In genomic region chr10:99262867-99263379, GRCm38 (mm10) we compare ENCODE assay signal across 7 mouse cellular contexts. TPM values are rescaled to one million over a fixed set of nuclear protein-coding genes. Genes with fewer than 3 reads are reported as not detected.
DNase-seq lines count a peak whose midpoint lies in the region; ATAC-seq and TF ChIP-seq lines count a peak whose summit lies in the region.

Gene Dusp6 (plus strand): TSS chr10:99263231.

- 0 out of 2 replicates have a peak, but pooled peaks cover 1% of the 10 kb centered on the region for H3K79me2 ChIP-seq in heart, adult 2 months (replicated peaks; ENCODE audit: control insufficient read depth, insufficient read depth, low read length)

- peak; percentile 95 for ATAC-seq in embryonic facial prominence, embryonic 12.5 days (ENCODE audit: insufficient number of reproducible peaks, insufficient read depth, low FRiP score, low TSS enrichment)
- peak; percentile 93 for ATAC-seq in limb, embryonic 13.5 days (ENCODE audit: low FRiP score, low read depth)
- ATAC-seq in midbrain, embryonic 16.5 days = peak; percentile 97

- peak within 1 kb of the TSS; percentile 84 for H3K9ac ChIP-seq in embryonic facial prominence, embryonic 12.5 days
- peak within 1 kb of the TSS; percentile 96 for H3K9ac ChIP-seq in heart, adult 2 months (ENCODE audit: low read depth, low read length)
- peak within 1 kb of the TSS; percentile 86 for H3K9ac ChIP-seq in limb, embryonic 13.5 days
- H3K9ac ChIP-seq in midbrain, embryonic 16.5 days (ENCODE audit: low read depth, low read length) = peak within 1 kb of the TSS; percentile 87

- peak; percentile 98 for DNase-seq in adrenal gland, postnatal 14 days
- DNase-seq in heart, adult 2 months = peak; percentile 93 to 97
- peak; percentile 98 for DNase-seq in kidney, adult 8-10 months
- DNase-seq in spleen, postnatal 10 days (ENCODE audit: low spot score in 2 of 2) = peak; percentile 60 to 90

- H3K36me3 ChIP-seq in embryonic facial prominence, embryonic 12.5 days = 0 out of 2 replicates have a peak, but pooled peaks cover 4% of the 10 kb centered on the region
- peaks cover 12% of the 10 kb centered on the region for H3K36me3 ChIP-seq in heart, adult 2 months (ENCODE audit: control insufficient read depth, insufficient read depth, low read length)
- peaks cover 3% of the 10 kb centered on the region; the same call in 1 of the 2 replicates for H3K36me3 ChIP-seq in limb, embryonic 13.5 days
- no peaks in the 10 kb centered on the region for H3K36me3 ChIP-seq in midbrain, embryonic 16.5 days (ENCODE audit: control insufficient read depth, insufficient read depth, low read length)

- TF ChIP-seq CTCF in heart, adult 2 months (IDR thresholded peaks at IDR 0.05) = peak; percentile 43

- TF ChIP-seq EP300 in heart, adult 2 months (IDR thresholded peaks at IDR 0.05; ENCODE audit: insufficient read depth, low read depth, low read length) = peak; percentile 90

- TF ChIP-seq POLR2A in heart, adult 2 months (IDR thresholded peaks at IDR 0.05; ENCODE audit: insufficient read depth, low read depth, low read length) = peak; percentile 100

- under 1% methylated on average over 29 of the region's 29 CpGs for WGBS in embryonic facial prominence, embryonic 12.5 days
- WGBS in heart, adult 2 months = under 1% methylated on average over 29 of the region's 29 CpGs
- under 1% methylated on average over 29 of the region's 29 CpGs for WGBS in limb, embryonic 13.5 days
- whole genome bisulfite sequencing in midbrain, embryonic 16.5 days = under 1% methylated on average over 29 of the region's 29 CpGs

- H3K4me2 ChIP-seq in embryonic facial prominence, embryonic 12.5 days (replicated peaks) = peak within 1 kb of the TSS; percentile 82
- peak within 1 kb of the TSS; percentile 85 for H3K4me2 ChIP-seq in limb, embryonic 13.5 days (replicated peaks)
- H3K4me2 ChIP-seq in midbrain, embryonic 16.5 days (ENCODE audit: low read length) = peak within 1 kb of the TSS; percentile 78

- peaks cover 23% of the 10 kb centered on the region for H3K4me1 ChIP-seq in embryonic facial prominence, embryonic 12.5 days
- H3K4me1 ChIP-seq in heart, adult 2 months (ENCODE audit: control insufficient read depth, insufficient read depth, low read length) = peaks cover 4% of the 10 kb centered on the region
- peaks cover 46% of the 10 kb centered on the region for H3K4me1 ChIP-seq in limb, embryonic 13.5 days
- H3K4me1 ChIP-seq in midbrain, embryonic 16.5 days (ENCODE audit: control insufficient read depth, insufficient read depth, low read length) = peaks cover 27% of the 10 kb centered on the region

- peak within 1 kb of the TSS; percentile 61 for H3K4me3 ChIP-seq in embryonic facial prominence, embryonic 12.5 days
- peak within 1 kb of the TSS; percentile 80 for H3K4me3 ChIP-seq in heart, adult 2 months
- peak within 1 kb of the TSS; percentile 71 for H3K4me3 ChIP-seq in limb, embryonic 13.5 days
- H3K4me3 ChIP-seq in midbrain, embryonic 16.5 days (ENCODE audit: low read depth, low read length) = peak within 1 kb of the TSS; percentile 74

- no peaks in the 10 kb centered on the region for H3K27me3 ChIP-seq in embryonic facial prominence, embryonic 12.5 days
- no peaks in the 10 kb centered on the region for H3K27me3 ChIP-seq in heart, adult 2 months (ENCODE audit: control insufficient read depth, insufficient read depth, low read length)
- H3K27me3 ChIP-seq in limb, embryonic 13.5 days = no peaks in the 10 kb centered on the region
- H3K27me3 ChIP-seq in midbrain, embryonic 16.5 days (ENCODE audit: control insufficient read depth, insufficient read depth, low read depth, low read length) = no peaks in the 10 kb centered on the region

- H3K9me3 ChIP-seq in embryonic facial prominence, embryonic 12.5 days = no peaks in the 10 kb centered on the region
- no peaks in the 10 kb centered on the region for H3K9me3 ChIP-seq in limb, embryonic 13.5 days
- H3K9me3 ChIP-seq in midbrain, embryonic 16.5 days (replicated peaks; ENCODE audit: control insufficient read depth, low read length, poor library complexity, severe bottlenecking) = no peaks in the 10 kb centered on the region

- H3K27ac ChIP-seq in embryonic facial prominence, embryonic 12.5 days = peak within 1 kb of the TSS; percentile 98
- H3K27ac ChIP-seq in heart, adult 2 months = peak within 1 kb of the TSS; percentile 99
- peak within 1 kb of the TSS; percentile 96 for H3K27ac ChIP-seq in limb, embryonic 13.5 days
- peak within 1 kb of the TSS; percentile 91 for H3K27ac ChIP-seq in midbrain, embryonic 16.5 days (ENCODE audit: low read length)

- intact Hi-C loops in heart, adult 2 months (cut with DNase I) = loop anchor here (2.0 to 10.0 kb wide), 5 partner anchors 60 to 892 kb away; no protein-coding TSS in a partner anchor

RNA-seq across cellular contexts. Expression of gene Dusp6, which starts in this region (rescaled TPM):
- 112 and 113 TPM in 2 replicates for total RNA-seq in adrenal gland, postnatal 14 days (2021)
- polyA plus RNA-seq in embryonic facial prominence, embryonic 12.5 days (2016; fragmentation: Nextera tagmentation; extraction: Ambion mirVana) = 90.6 and 90.7 TPM in 2 replicates
- total RNA-seq in heart, adult 2 months (2021) = 10 to 100 TPM; 15.8 to 21.4 TPM
- polyA plus RNA-seq in heart, adult 2 months (2012; rRNA removed) = 24.8 and 25.6 TPM in 2 replicates
- 64.3 and 72.1 TPM in 2 replicates for polyA plus RNA-seq in limb, embryonic 13.5 days (2015; fragmentation: Nextera tagmentation; extraction: Ambion mirVana)
- polyA plus RNA-seq in midbrain, embryonic 16.5 days (2015; fragmentation: Nextera tagmentation; extraction: Ambion mirVana) = 28.7 and 32.9 TPM in 2 replicates

Comparison
In these comparisons a context has a peak if more than half of its experiments do, and no peak if none do; other contexts are left out.
1. Peak in every context shown above with its lines: DNase-seq, ATAC-seq, H3K4me3 ChIP-seq and H3K27ac ChIP-seq.